Mouse (Mus musculus): ENCODE results near the gene Phactr1. TPM values are rescaled to one million over a fixed set of nuclear protein-coding genes. Genes with fewer than 3 reads are reported as not detected.

Phactr1 gene
- total RNA-seq, 2 experiments from 2014 or later: 301 to 307 TPM

- DNase-seq (ENCODE audit: low spot score in 2 of 2): no peak
These were observed 432.3 kb downstream of the Phactr1 start for GRCm38 (mm10) chr13:43112707-43113106.

- DNase-seq (ENCODE audit: low spot score in 2 of 2): no peak
These were observed 432.7 kb downstream of the Phactr1 start for GRCm38 (mm10) chr13:43113141-43113540.

GRCm38 (mm10) chr13:43122306-43123070, 442.1 kb downstream of the Phactr1 start:
- no peak for DNase-seq (ENCODE audit: low spot score in 2 of 2)

DNA sequence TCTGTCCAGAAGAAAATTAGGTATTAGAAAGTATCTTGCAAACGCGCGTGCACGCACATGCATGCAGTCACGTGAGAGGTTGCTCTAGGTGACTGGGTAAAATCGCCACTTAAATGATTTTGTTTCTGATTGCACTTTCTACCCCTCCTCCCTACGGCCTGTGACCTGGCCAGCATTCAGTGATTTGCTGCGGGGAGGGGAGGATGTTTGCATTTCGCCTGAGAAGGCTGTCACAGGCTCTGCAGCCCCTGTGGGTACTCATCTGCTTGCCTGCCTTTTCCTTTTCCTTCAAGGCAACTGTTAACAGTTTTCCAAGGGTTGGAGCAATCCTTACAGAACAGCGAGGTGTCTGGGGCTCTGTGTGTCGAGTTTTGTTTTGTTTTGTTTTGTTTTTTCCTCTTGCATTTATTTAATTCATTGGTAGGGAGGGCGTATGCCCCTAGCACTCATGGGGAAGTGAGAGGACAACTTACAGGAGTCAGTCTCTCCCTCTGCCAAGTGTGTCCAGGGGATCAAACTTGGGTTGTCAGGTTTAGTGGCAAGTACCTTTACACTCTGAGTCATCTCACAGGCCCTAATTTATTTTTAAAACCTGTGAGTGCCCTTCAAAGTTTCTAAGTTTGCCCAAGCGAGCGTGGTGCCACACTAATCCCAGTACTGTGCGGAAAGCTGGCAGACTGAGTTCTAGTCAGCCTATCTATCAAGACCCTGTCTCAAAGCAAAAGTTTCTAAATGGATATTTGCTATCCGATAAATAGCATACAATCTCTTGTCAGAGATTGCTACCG, 443.7 kb downstream of the Phactr1 start:
- DNase-seq (ENCODE audit: low spot score in 2 of 2): no peak

DNA sequence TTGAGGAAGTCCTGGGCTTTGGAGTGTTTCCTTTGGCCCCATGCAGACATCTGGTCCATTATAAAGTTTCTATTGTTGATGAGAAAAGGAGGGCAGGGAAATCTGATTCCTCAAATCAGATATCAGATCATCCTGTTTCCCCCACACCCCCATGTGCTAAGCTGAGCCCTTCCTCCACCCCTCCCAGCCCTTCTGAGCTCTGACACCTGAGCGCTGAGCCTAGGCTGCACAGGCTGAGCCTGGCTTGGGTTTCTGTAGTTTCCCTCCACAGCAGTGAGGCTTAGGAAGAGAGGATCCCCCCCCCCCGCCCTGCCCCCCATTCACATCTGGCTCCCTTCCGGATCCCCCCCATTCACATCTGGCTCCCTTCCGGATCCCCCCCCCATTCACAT, 444.3 kb downstream of the Phactr1 start:
- no peak for DNase-seq (ENCODE audit: low spot score in 2 of 2)

DNA sequence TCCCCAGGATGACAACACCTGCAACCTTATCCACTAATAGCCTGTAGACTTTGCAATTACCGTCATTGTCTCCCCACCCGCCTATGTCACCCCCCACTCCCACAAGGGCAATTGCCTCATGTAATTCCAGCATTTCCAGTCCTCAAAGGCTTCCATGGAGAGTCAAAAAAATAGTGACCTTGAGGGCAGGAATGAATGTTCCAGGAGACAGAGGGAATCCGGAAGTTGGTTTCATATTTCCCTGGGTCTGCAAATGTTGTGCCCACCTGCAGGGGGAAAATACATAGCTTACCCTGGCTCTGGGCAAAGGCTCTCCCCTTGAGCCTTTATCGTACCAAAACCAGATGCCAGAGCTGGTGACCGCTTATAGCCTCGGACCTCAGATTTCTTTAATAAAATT, 449.7 kb downstream of the Phactr1 start:
- DNase-seq (ENCODE audit: low spot score in 2 of 2): no peak

DNA sequence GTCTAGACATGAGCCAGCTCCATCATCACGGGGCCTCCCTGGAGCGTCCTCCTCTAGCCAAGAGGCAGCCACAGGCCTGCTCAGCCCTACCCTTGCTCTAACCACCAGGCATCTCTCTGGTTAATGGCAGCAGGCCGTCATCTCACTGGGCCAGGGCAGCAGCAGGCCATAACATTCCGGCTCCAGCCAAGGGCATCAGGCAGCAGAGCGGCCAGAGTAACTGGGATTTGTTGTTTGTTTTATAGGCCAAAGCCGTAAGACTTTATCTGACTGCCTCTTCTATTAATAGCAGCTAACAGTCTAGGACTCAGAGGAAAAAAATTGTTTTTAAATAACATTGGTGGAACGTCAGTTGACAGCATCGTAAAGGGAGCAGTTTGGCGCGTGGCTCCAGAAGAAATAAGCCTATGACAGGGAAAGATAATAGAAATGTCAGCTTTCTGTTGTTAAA, 451.3 kb downstream of the Phactr1 start:
- DNase-seq (ENCODE audit: low spot score in 2 of 2): no peak

- no peak for DNase-seq (ENCODE audit: low spot score in 2 of 2)
These were observed 452.4 kb downstream of the Phactr1 start for GRCm38 (mm10) chr13:43132859-43133258.

DNA sequence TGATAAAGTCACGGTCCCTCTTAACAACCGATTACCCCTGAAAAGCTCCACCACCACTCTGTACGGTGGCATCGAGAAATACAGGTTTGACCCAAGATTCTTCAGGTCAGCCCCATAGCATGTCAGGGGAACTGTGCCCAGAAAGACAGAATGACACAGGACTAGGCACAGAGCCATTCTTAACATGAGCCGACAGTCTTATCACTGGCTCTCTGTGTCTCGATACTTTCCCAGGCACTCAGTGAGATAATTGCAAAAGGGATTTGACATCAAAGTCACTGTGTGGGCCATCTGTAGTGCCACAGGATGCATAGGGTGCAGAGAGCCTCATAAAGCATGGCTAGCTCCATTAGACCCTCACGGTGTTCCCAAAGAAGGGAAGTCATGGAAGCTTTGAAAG, 453.0 kb downstream of the Phactr1 start:
- no peak for DNase-seq (ENCODE audit: low spot score in 2 of 2)

GRCm38 (mm10) chr13:43134468-43134867, 454.0 kb downstream of the Phactr1 start:
- DNase-seq (ENCODE audit: low spot score in 2 of 2): peak in 1 of 2 experiments; percentile 54

DNA sequence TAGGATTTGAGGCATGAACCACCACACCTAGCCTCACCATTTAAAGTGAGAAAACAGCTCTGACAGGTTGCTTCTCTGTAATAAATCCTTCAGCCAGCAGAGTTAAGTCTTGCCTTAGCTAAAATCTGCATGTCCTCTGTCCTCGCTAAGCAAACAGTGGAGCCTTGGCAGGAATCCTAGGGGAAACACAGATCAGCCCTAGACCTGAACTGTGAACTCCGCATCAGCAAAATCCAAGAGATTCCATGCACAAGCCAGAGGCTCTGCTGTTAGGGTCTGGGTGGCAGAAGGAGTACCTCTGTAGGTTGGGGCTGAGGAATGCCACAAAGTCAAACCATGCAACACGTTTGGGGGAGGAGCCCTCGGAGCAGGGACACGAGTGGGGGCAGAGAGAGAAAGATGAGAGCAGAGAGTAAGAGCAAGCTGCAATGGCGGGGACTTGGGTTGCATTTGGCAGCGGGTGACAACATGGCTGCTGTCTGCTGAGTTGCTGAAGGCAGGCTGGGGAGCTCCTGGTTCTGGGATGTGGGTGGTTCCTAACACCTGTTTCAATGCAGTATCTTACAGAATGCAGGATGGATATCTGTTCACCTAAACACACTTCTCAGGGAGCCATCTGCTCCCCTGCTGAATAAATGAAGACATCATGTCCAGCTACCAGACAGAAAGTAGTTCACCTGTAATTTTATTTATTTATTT, 464.4 kb downstream of the Phactr1 start:
- DNase-seq (ENCODE audit: low spot score in 2 of 2): no peak

GRCm38 (mm10) chr13:43146515-43147258, 466.3 kb downstream of the Phactr1 start:
- DNase-seq (ENCODE audit: low spot score in 2 of 2): no peak

GRCm38 (mm10) chr13:43148692-43149091, 468.3 kb downstream of the Phactr1 start:
- DNase-seq (ENCODE audit: low spot score in 2 of 2): no peak

GRCm38 (mm10) chr13:43149661-43150060, 469.2 kb downstream of the Phactr1 start:
- DNase-seq (ENCODE audit: low spot score in 2 of 2): no peak

DNA sequence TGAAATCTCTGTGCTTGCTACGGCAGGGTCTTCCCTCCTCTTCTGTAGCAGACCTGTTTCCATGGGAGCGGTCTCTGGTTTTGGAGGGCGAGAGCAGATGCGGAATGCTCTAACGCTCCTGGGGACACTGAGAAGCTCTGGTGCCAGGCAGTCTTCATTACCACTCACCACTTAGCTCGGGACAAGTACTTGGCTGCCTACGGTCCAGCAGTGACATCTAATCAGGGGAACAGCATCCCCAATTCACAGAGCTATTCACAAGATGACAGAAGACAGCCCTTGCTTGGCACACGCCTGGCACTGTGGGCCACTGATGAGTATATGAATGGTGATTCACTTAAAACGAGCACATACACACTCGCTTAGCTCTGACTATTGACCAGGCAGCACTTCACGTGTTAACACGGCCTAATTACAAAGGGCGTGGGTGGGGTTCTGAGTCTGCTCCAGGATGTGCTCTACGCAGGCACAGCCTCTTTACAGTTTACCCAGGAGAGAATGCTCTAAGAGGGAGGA, 471.6 kb downstream of the Phactr1 start:
- DNase-seq (ENCODE audit: low spot score in 2 of 2): no peak

DNA sequence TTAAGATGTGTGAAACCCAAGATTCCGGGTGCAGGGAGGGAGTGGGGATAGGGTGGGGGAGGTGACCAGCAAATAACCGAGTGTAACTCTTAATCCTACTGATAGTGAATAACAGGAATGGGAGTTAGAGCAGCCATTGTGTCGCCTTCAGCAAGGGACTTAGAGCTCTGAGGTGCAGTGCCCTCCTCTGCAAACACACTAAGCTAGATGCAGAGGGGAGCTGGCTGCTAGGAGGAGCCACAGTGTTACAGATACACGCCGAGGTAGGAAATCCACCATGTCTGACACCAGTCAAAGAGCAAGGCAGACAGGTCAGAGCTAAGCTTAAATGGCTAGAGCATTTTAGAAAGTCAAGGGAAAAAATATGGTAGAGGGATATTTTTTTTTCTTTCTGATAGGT, 476.9 kb downstream of the Phactr1 start:
- no peak for DNase-seq (ENCODE audit: low spot score in 2 of 2)

GRCm38 (mm10) chr13:43158281-43158680, 477.9 kb downstream of the Phactr1 start:
- no peak for DNase-seq (ENCODE audit: low spot score in 2 of 2)

- no peak for DNase-seq (ENCODE audit: low spot score in 2 of 2)
These were observed 479.0 kb downstream of the Phactr1 start for GRCm38 (mm10) chr13:43159429-43159828.

- no peak for DNase-seq (ENCODE audit: low spot score in 2 of 2)
These were observed 487.3 kb downstream of the Phactr1 start for GRCm38 (mm10) chr13:43167721-43168120.

GRCm38 (mm10) chr13:43171020-43171710, 490.7 kb downstream of the Phactr1 start, which contains the start of gene Tbc1d7:
Gene Tbc1d7 (minus strand): TSS chr13:43171501.
- DNase-seq (ENCODE audit: low spot score in 2 of 2): peak; percentile 96 to 98

All from layer of hippocampus, adult 18-20 months (tissue).